Mouse (Mus musculus) mouse embryonic stem cell (cell line): ENCODE measurements around the gene Camk2n1.

ENCODE experiments used
- in situ Hi-C, 2 experiments: fragments of 300-500 bp; cut with MboI; formaldehyde crosslinking; loops; 1 replicate in 1 of 2; 3 replicates in 1 of 2; pipeline ENCODE4 v1.14.3; 2019 to 2020; ENCODE audit warnings: low sequenced_read_pairs in 2 of 2, low pct_unique_long_range_greater_than_20kb in 1 of 2, mixed read lengths in 1 of 2; ENCODE audit not compliant: unreplicated experiment in 1 of 2

Camk2n1 gene

GRCm38 (mm10) chr4:138496746-138497520 is 42.8 kb downstream of the Camk2n1 start:
- in situ Hi-C loops = no loop called here

GRCm38 (mm10) chr4:138499856-138500645 is 45.9 kb downstream of the Camk2n1 start:
- in situ Hi-C loops = no loop called here

- in situ Hi-C loops = no loop called here
These were observed 46.9 kb downstream of the Camk2n1 start for GRCm38 (mm10) chr4:138501048-138501447.

- in situ Hi-C loops = no loop called here
These were observed 50.6 kb downstream of the Camk2n1 start for GRCm38 (mm10) chr4:138504632-138505101.

- in situ Hi-C loops = no loop called here
These were observed 51.2 kb downstream of the Camk2n1 start for GRCm38 (mm10) chr4:138505171-138505870.

GRCm38 (mm10) chr4:138507903-138508302 is 53.8 kb downstream of the Camk2n1 start:
- in situ Hi-C loops = no loop called here
